Mouse (Mus musculus) embryonic facial prominence, embryonic 14.5 days (tissue): ENCODE results near the gene Trdmt1. TPM values are rescaled to one million over a fixed set of nuclear protein-coding genes. Genes with fewer than 3 reads are reported as not detected.

Experiments used
- ATAC-seq: fragments of 200-750 bp; cut with Nextera tagmentation; 2 replicates; pipeline ENCODE4 v1.8.0; 2017; ENCODE audit warnings: low read depth, moderate number of reproducible peaks, moderate TSS enrichment
- DNase-seq: peaks from one replicate; pipeline ENCODE4 v3.0.0-alpha.2; 2015; ENCODE audit warnings: low spot score
- H3K27ac ChIP-seq: fragments of 300-500 bp; sonication (generic); replicated peaks from 2 replicates; pipeline ENCODE4 v1.5.1; 2014; ENCODE audit warnings: low read depth, mild to moderate bottlenecking, low read length, moderate library complexity
- H3K27me3 ChIP-seq: fragments of 300-500 bp; sonication (generic); replicated peaks from 2 replicates; pipeline ENCODE4 v1.6.1; 2014; ENCODE audit warnings: low read length; ENCODE audit not compliant: control insufficient read depth, insufficient read depth
- H3K36me3 ChIP-seq: fragments of 300-500 bp; sonication (generic); 2 replicates; pipeline ENCODE4 v1.6.1; 2014; ENCODE audit warnings: low read length, mixed read lengths; ENCODE audit not compliant: control insufficient read depth, insufficient read depth
- H3K4me1 ChIP-seq: fragments of 300-500 bp; sonication (generic); 2 replicates; pipeline ENCODE4 v1.6.1; 2014; ENCODE audit warnings: antibody characterized with exemption, low read length; ENCODE audit not compliant: control insufficient read depth, insufficient read depth
- H3K4me2 ChIP-seq: fragments of 300-500 bp; sonication (generic); 2 replicates; pipeline ENCODE4 v1.6.1; 2014; ENCODE audit warnings: low read depth, mild to moderate bottlenecking, low read length, moderate library complexity, mixed read lengths
- H3K4me3 ChIP-seq: fragments of 300-500 bp; sonication (generic); 2 replicates; pipeline ENCODE4 v1.5.1; 2014; ENCODE audit warnings: low read depth, mild to moderate bottlenecking, low read length
- H3K9ac ChIP-seq: fragments of 300-500 bp; sonication (generic); 2 replicates; pipeline ENCODE4 v1.6.1; 2014; ENCODE audit warnings: low read depth, mild to moderate bottlenecking, low read length, moderate library complexity, mixed read lengths
- H3K9me3 ChIP-seq: fragments of 300-500 bp; sonication (generic); 2 replicates; pipeline ENCODE4 v1.6.1; 2016; ENCODE audit warnings: low read length; ENCODE audit not compliant: control insufficient read depth
- WGBS: fragments of 180-500 bp; shearing (Covaris S2); extraction: QIAGEN DNeasy Blood & Tissue Kit; methylation state at CpG from one replicate; pipeline ENCODE4 v1.1.7; 2014; 5-methylcytosine and 5-hydroxymethylcytosine counted together
- polyA plus RNA-seq: library from polyadenylated mRNA; unstranded; fragments of >200 nt; fragmentation: Nextera tagmentation; extraction: Ambion mirVana; gene quantifications from 2 replicates; pipeline ENCODE4 v1.2.1, GENCODE M21; 2014

Gene Trdmt1
- polyA plus RNA-seq, 1 experiment from 2014 or later = 11.5 TPM

GRCm38 (mm10) chr2:13543519-13544124, 846 bp downstream of the Trdmt1 start:
- H3K9me3 ChIP-seq = no peaks in the 10 kb centered on the region
- ATAC-seq = no peak
- peak overlapping the region; percentile 97 for H3K27ac ChIP-seq
- DNase-seq = no peak
- WGBS = 50% methylated on average over 8 of the region's 8 CpGs
- H3K4me1 ChIP-seq = no peaks in the 10 kb centered on the region
- H3K36me3 ChIP-seq = no peaks in the 10 kb centered on the region
- no peaks in the 10 kb centered on the region for H3K27me3 ChIP-seq
- H3K4me2 ChIP-seq = peak overlapping the region; percentile 59
- H3K4me3 ChIP-seq = peak overlapping the region; percentile 66
- H3K9ac ChIP-seq = peak overlapping the region; percentile 83

- 67% methylated on average over 1 of the region's 1 CpGs for WGBS
- no peaks in the 10 kb centered on the region for H3K27me3 ChIP-seq
- ATAC-seq (no peak), DNase-seq (no peak)
- no peak overlapping the region for H3K9ac ChIP-seq
- no peaks in the 10 kb centered on the region for H3K9me3 ChIP-seq
- no peaks in the 10 kb centered on the region for H3K36me3 ChIP-seq
- H3K4me2 ChIP-seq = no peak overlapping the region
- no peaks in the 10 kb centered on the region for H3K4me1 ChIP-seq
- H3K27ac ChIP-seq = no peak overlapping the region
- no peak overlapping the region for H3K4me3 ChIP-seq
Observed at GRCm38 (mm10) chr2:13539860-13540259, 4.6 kb downstream of the Trdmt1 start.

GRCm38 (mm10) chr2:13538704-13539377, 5.6 kb downstream of the Trdmt1 start:
- H3K4me1 ChIP-seq = no peaks in the 10 kb centered on the region
- H3K27ac ChIP-seq = no peak overlapping the region
- no peaks in the 10 kb centered on the region for H3K36me3 ChIP-seq
- no peak overlapping the region for H3K4me2 ChIP-seq
- WGBS = 77% methylated on average over 6 of the region's 6 CpGs
- no peaks in the 10 kb centered on the region for H3K9me3 ChIP-seq
- no peak for DNase-seq
- no peaks in the 10 kb centered on the region for H3K27me3 ChIP-seq
- ATAC-seq = no peak
- no peak overlapping the region for H3K4me3 ChIP-seq
- H3K9ac ChIP-seq = no peak overlapping the region

DNA sequence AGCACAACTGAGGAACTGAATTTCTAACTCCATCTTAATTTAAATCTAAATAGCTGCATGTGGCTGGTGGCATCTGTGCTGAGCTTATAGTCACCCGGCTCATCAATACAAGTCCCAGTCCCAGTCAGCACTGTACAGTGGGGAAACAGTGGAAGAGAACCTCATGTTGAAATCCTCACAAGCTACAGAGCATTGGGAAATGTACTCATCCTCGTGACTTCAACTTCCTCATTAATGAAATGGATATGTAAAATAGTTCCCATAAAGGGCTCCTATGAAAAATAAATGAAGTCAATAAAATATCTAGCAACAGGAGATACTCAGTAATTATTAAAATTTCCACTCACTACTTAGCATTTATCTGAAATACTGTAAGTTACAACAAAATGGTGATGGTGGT, 6.2 kb downstream of the Trdmt1 start:
- H3K4me1 ChIP-seq = no peaks in the 10 kb centered on the region
- no peak overlapping the region for H3K4me2 ChIP-seq
- no peak for DNase-seq
- no peak for ATAC-seq
- WGBS = 84% methylated on average over 2 of the region's 2 CpGs
- H3K9me3 ChIP-seq = no peaks in the 10 kb centered on the region
- no peaks in the 10 kb centered on the region for H3K27me3 ChIP-seq
- H3K27ac ChIP-seq = no peak overlapping the region
- no peak overlapping the region for H3K9ac ChIP-seq
- H3K36me3 ChIP-seq = no peaks in the 10 kb centered on the region
- no peak overlapping the region for H3K4me3 ChIP-seq

DNA sequence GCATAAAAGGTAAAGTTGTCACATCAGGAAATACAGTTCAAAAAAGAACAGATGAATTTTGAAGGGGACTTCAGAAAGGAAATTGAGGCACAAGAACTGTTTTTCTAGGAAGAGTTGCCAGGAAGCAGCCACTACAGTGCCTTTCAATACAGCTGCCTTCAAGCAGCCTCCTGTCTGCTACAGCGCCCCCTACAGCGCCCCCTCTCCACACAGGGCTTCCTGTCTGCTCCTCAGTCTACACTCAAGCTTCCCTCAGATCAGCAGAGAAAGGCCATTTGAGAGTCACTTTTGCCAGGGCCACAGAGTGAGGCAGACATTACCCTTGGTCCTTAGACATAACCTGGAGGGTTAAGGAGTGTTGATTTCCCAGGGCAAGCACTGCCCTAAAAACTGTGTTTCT, 6.7 kb downstream of the Trdmt1 start:
- ATAC-seq (no peak), DNase-seq (no peak)
- Histone ChIP-seq H3K36me3 (no peaks in the 10 kb centered on the region), H3K4me3 (no peak overlapping the region), H3K4me1 (no peaks in the 10 kb centered on the region), H3K9ac (no peak overlapping the region), H3K9me3 (no peaks in the 10 kb centered on the region), H3K4me2 (no peak overlapping the region), H3K27me3 (no peaks in the 10 kb centered on the region), H3K27ac (no peak overlapping the region)
- WGBS = 32% methylated on average over 2 of the region's 2 CpGs

DNA sequence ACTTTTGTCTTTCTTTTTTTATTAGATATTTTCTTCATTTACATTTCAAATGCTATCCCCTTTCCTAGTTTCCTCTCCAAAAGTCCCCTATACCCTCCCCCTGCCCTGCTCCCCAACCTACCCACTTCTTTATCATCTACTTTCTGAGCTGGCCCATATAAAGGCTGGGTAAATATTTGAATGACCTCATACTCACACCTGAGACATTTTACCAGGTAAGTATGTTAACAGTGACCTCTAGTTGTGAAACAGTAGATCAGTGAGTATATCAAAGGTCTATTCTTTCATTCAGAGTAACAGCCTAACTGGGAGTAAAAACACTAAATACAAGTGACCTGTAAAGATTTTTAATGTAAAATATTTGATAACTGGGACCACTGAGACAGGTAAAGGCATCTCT, 7.7 kb downstream of the Trdmt1 start:
- no peaks in the 10 kb centered on the region for H3K27me3 ChIP-seq
- no peaks in the 10 kb centered on the region for H3K9me3 ChIP-seq
- ATAC-seq (no peak), DNase-seq (no peak)
- no peaks in the 10 kb centered on the region for H3K36me3 ChIP-seq
- no peaks in the 10 kb centered on the region for H3K4me1 ChIP-seq
- no peak overlapping the region for H3K9ac ChIP-seq
- H3K4me2 ChIP-seq = no peak overlapping the region
- no peak overlapping the region for H3K4me3 ChIP-seq
- H3K27ac ChIP-seq = no peak overlapping the region

DNA sequence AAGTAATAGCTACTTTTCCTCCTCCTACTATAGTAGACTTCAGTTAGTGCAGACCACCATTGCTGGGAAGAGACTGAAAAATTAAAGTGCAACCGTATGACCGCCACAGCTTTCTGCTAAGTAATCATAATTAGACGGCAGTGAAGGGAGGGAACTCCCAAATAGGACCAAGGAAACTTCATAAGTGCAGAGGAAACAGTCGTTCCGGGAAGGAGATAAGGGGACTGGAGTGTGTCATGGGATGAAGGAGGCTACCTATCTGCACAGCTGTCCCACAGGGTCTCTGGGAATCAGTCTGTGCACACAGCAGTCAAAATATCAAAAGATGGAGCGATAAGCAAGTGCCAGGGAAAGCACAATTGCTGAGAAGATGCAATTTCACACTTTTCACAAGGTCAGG, 13.8 kb downstream of the Trdmt1 start:
- WGBS = 84% methylated on average over 6 of the region's 6 CpGs

DNA sequence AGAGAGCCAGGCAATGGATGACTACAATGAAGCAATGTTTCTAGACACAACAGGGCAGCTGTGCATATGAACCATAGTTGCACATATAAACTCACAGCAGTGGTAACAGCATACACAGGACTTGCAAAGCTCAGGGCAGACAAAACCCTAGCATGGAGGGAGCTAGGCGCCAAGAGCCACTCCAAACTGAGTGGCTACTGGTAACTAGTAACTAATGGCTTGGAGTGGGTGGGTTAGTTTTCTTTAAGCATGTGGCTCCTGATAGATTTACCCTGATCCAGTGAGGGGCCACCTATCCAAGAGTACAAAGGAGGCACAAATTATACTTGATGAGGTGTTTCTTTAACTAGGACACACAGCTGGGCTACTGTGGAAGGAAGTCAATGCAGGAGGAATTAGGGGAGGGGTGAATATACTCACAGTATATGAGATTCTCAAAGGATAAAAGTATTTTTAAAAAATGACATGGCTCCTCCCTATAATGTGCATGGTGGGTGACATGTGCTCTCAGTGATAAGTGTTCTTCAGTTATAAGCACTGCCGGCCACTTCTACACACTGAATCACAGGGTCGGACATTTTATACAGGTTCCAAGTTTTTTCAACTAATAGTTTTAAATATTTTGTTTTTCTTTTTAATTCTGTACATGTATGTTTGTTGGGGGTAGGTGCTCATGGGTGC, 15.1 kb downstream of the Trdmt1 start:
- Histone ChIP-seq H3K36me3 (no peaks in the 10 kb centered on the region), H3K27ac (no peak overlapping the region), H3K9ac (no peak overlapping the region), H3K4me3 (no peak overlapping the region), H3K9me3 (no peaks in the 10 kb centered on the region), H3K27me3 (no peaks in the 10 kb centered on the region), H3K4me2 (no peak overlapping the region), H3K4me1 (peaks cover 4% of the 10 kb centered on the region; the same call in 1 of the 2 replicates)
- ATAC-seq (no peak), DNase-seq (no peak)
- 93% methylated on average over 3 of the region's 3 CpGs for WGBS

More for the DNA sequence above, 13.8 kb downstream of the Trdmt1 start:
- no peak overlapping the region for H3K27ac ChIP-seq
- H3K9ac ChIP-seq = no peak overlapping the region
- no peak overlapping the region for H3K4me3 ChIP-seq
- peaks cover 4% of the 10 kb centered on the region; the same call in 1 of the 2 replicates for H3K4me1 ChIP-seq
- ATAC-seq = no peak
- H3K9me3 ChIP-seq = no peaks in the 10 kb centered on the region
- H3K36me3 ChIP-seq = no peaks in the 10 kb centered on the region
- H3K4me2 ChIP-seq = no peak overlapping the region
- DNase-seq = no peak
- no peaks in the 10 kb centered on the region for H3K27me3 ChIP-seq
